Mouse (Mus musculus) CH12.LX (cell line): ENCODE data around the gene Fam171a2.

ENCODE experiments used
- CTCF ChIP-seq, 2 experiments: IDR thresholded peaks in 1 of 2; conservative IDR thresholded peaks in 1 of 2; 2 replicates each; pipeline ENCODE4 v1.5.1; 2011 to 2012; ENCODE audit warnings: low read depth in 2 of 2, low read length in 2 of 2, improper control_type of control experiment in 1 of 2, inconsistent platforms in 1 of 2, mild to moderate bottlenecking in 1 of 2, moderate library complexity in 1 of 2
- IRF4 ChIP-seq: IDR thresholded peaks from 2 replicates; pipeline ENCODE4 v1.6.1; 2014; ENCODE audit warnings: low read depth, mild to moderate bottlenecking, inconsistent platforms, low read length, improper control_type of control experiment
- MAFK ChIP-seq: IDR thresholded peaks from 2 replicates; pipeline ENCODE4 v1.6.1; 2011; ENCODE audit warnings: low read length, improper control_type of control experiment; ENCODE audit not compliant: insufficient replicate concordance
- MAX ChIP-seq: IDR thresholded peaks from 2 replicates; pipeline ENCODE4 v1.6.1; 2011; ENCODE audit warnings: low read length, improper control_type of control experiment
- NRF1 ChIP-seq: IDR thresholded peaks from 2 replicates; pipeline ENCODE4 v1.6.1; 2014; ENCODE audit warnings: low read depth, mild to moderate bottlenecking, inconsistent platforms, low read length, improper control_type of control experiment, moderate library complexity
- POLR2A ChIP-seq: IDR thresholded peaks from 2 replicates; pipeline ENCODE4 v1.6.1; 2011; ENCODE audit warnings: low read depth, mild to moderate bottlenecking, improper control_type of control experiment, low read length
- RCOR1 ChIP-seq: conservative IDR thresholded peaks from 2 replicates; pipeline ENCODE4 v1.6.1; 2012; ENCODE audit warnings: low read depth, mild to moderate bottlenecking, inconsistent platforms, low read length, improper control_type of control experiment
- SIN3A ChIP-seq: IDR thresholded peaks from 2 replicates; pipeline ENCODE4 v1.6.1; 2012; ENCODE audit warnings: low read length, improper control_type of control experiment, inconsistent platforms
- TBP ChIP-seq: conservative IDR thresholded peaks from 2 replicates; pipeline ENCODE4 v1.6.1; 2011; ENCODE audit warnings: low read depth, low read length, improper control_type of control experiment

DNA sequence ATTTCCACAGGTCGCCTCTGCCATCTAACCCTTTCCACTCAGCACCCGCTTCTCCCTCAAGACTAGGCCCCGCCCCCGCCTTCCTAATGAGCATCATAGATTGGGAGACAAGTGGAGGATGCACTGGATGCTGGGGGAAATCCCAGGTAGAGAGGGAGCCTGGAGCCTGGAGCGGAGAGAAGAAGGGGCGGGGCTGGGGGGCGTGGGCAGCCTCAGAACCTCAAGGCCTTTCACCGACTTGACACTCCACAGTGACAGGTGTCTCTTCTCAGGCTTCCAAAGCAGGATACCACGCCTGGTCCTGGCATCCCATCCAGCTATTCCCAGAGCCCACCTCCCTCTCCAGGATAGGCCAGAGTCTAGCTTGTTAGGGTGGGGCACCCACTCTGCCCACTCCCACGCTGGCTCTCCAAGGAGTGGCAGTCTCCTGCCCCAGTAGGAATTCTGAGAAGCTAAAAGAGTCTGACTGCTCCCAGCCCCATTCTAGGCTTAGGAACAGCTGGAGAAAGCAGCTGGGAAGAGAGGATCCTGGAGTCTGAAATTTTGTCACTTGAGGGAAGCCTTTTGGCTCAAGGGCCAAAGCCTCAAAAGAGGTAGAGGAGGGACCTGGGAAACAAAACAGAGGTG is 2.1 kb downstream of the Fam171a2 start:
- no peak for TF ChIP-seq POLR2A
- TF ChIP-seq CTCF (conservative IDR thresholded peaks at IDR 0.05 in 1 of 2, IDR thresholded peaks at IDR 0.05 in 1 of 2; ENCODE audit: low read depth in 2 of 2, low read length in 2 of 2), result no peak
- no peak for TF ChIP-seq MAX
- no peak for TF ChIP-seq SIN3A
- TF ChIP-seq RCOR1, result no peak
- no peak for TF ChIP-seq IRF4
- no peak for TF ChIP-seq MAFK
- TF ChIP-seq TBP, result no peak
- TF ChIP-seq NRF1, result no peak
